8 mouse cellular contexts compared by ENCODE assay signal in the genomic region with DNA sequence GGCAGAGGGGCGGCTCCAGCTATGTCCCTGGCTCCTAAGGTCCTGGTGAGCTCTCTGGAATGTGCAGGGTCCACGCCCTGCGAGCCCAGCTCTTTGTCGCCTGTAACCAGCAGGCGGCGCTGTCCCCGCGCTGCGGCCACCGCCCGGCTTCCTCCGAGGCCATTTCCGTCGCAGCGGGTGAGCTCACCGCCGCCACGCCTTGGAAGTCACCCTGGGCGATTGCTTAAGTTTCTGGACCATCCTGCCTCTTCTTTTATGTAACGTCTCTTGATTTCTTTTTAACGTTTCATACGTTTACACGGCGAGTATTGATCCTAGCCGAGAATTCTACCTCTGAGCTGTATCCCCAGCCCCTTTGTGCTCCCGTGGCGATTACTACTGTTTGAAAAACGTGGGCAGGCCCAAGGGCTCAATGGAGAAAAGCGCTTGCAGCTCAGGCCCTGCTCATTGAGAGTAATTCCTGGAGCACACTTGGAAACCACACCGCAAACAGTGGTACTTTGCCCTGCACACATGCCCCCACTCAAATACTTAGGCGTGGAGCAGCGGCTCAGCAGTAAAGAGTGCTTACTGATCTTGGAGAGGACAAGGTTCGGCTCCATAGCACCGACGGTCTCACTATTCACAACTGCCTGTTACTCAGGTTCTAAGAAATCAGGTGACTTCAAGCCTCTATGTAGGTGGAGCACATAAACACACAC. TPM values are rescaled to one million over a fixed set of nuclear protein-coding genes. Genes with fewer than 3 reads are reported as not detected.
DNase-seq lines count a peak whose midpoint lies in the region; ATAC-seq lines count a peak whose summit lies in the region.

No protein-coding gene starts in this region.

- peak overlapping the region; percentile 59 for H3K4me2 ChIP-seq in embryonic facial prominence, embryonic 14.5 days (ENCODE audit: low read depth, low read length)
- H3K4me2 ChIP-seq in limb, embryonic 13.5 days (replicated peaks) = peak overlapping the region; percentile 75
- H3K4me2 ChIP-seq in midbrain, embryonic 15.5 days = peak overlapping the region; percentile 72

- ATAC-seq in embryonic facial prominence, embryonic 14.5 days (ENCODE audit: low read depth) = peak; percentile 90
- peak; percentile 88 for ATAC-seq in limb, embryonic 13.5 days (ENCODE audit: low FRiP score, low read depth)
- ATAC-seq in midbrain, embryonic 15.5 days (replicated peaks) = peak; percentile 83

- peaks cover 26% of the 10 kb centered on the region for H3K4me1 ChIP-seq in embryonic facial prominence, embryonic 14.5 days (ENCODE audit: control insufficient read depth, insufficient read depth, low read length)
- peaks cover 38% of the 10 kb centered on the region for H3K4me1 ChIP-seq in limb, embryonic 13.5 days
- H3K4me1 ChIP-seq in midbrain, embryonic 15.5 days = peaks cover 56% of the 10 kb centered on the region

- no peaks in the 10 kb centered on the region for H3K9me3 ChIP-seq in embryonic facial prominence, embryonic 14.5 days (ENCODE audit: control insufficient read depth, low read length)
- no peaks in the 10 kb centered on the region for H3K9me3 ChIP-seq in limb, embryonic 13.5 days
- H3K9me3 ChIP-seq in midbrain, embryonic 15.5 days = no peaks in the 10 kb centered on the region

- peak; percentile 94 for DNase-seq in 416B (ENCODE audit: low read depth)
- DNase-seq in adrenal gland, postnatal 4 days (ENCODE audit: low spot score in 2 of 2) = peak; percentile 89 to 92
- DNase-seq in embryonic facial prominence, embryonic 14.5 days (ENCODE audit: low spot score) = peak; percentile 94
- peak; percentile 95 to 96 for DNase-seq in heart, adult 9 months (ENCODE audit: low spot score in 2 of 2)
- peak; percentile 95 for DNase-seq in kidney, adult 9 months
- peak; percentile 83 to 93 for DNase-seq in spleen, adult 18-20 months

- peak overlapping the region; percentile 63 for H3K9ac ChIP-seq in embryonic facial prominence, embryonic 14.5 days (ENCODE audit: low read depth, low read length)
- peak overlapping the region; percentile 70 for H3K9ac ChIP-seq in limb, embryonic 13.5 days
- peak overlapping the region; percentile 59 for H3K9ac ChIP-seq in midbrain, embryonic 15.5 days

- peak overlapping the region; percentile 88 for H3K27ac ChIP-seq in embryonic facial prominence, embryonic 14.5 days (replicated peaks; ENCODE audit: low read depth, low read length)
- H3K27ac ChIP-seq in limb, embryonic 13.5 days = peak overlapping the region; percentile 86
- peak overlapping the region; percentile 96 for H3K27ac ChIP-seq in midbrain, embryonic 15.5 days

- no peaks in the 10 kb centered on the region for H3K27me3 ChIP-seq in embryonic facial prominence, embryonic 14.5 days (replicated peaks; ENCODE audit: control insufficient read depth, insufficient read depth, low read length)
- H3K27me3 ChIP-seq in limb, embryonic 13.5 days = no peaks in the 10 kb centered on the region
- H3K27me3 ChIP-seq in midbrain, embryonic 15.5 days (replicated peaks) = no peaks in the 10 kb centered on the region

- peak overlapping the region; percentile 37 for H3K4me3 ChIP-seq in embryonic facial prominence, embryonic 14.5 days (ENCODE audit: low read depth, low read length)
- peak overlapping the region; percentile 47 for H3K4me3 ChIP-seq in limb, embryonic 13.5 days
- H3K4me3 ChIP-seq in midbrain, embryonic 15.5 days = peak overlapping the region; percentile 37

- no peaks in the 10 kb centered on the region for H3K36me3 ChIP-seq in embryonic facial prominence, embryonic 14.5 days (ENCODE audit: control insufficient read depth, insufficient read depth, low read length)
- no peaks in the 10 kb centered on the region for H3K36me3 ChIP-seq in limb, embryonic 13.5 days
- no peaks in the 10 kb centered on the region for H3K36me3 ChIP-seq in midbrain, embryonic 15.5 days (replicated peaks)

- 5% methylated on average over 35 of the region's 35 CpGs for WGBS in embryonic facial prominence, embryonic 14.5 days
- 5% methylated on average over 35 of the region's 35 CpGs for WGBS in limb, embryonic 13.5 days
- WGBS in midbrain, embryonic 15.5 days = 1% methylated on average over 35 of the region's 35 CpGs

RNA-seq across cellular contexts. Expression of a gene that starts 36.4 kb away (rescaled TPM):
- total RNA-seq in adrenal gland, postnatal 4 days (2021) = 100 to 1,000 TPM; 200 to 217 TPM
- polyA plus RNA-seq in embryonic facial prominence, embryonic 14.5 days (2014; fragmentation: Nextera tagmentation; extraction: Ambion mirVana) = 133 and 149 TPM in 2 replicates
- 143 and 149 TPM in 2 replicates for polyA plus RNA-seq in limb, embryonic 13.5 days (2015; fragmentation: Nextera tagmentation; extraction: Ambion mirVana)
- 16.4 and 20.5 TPM in 2 replicates for polyA plus RNA-seq in midbrain, embryonic 15.5 days (2015; fragmentation: Nextera tagmentation; extraction: Ambion mirVana)

RNA-seq across cellular contexts. Expression of a gene that starts 39.7 kb away (rescaled TPM):
- 100 to 1,000 TPM; 323 to 446 TPM for total RNA-seq in adrenal gland, postnatal 4 days (2021)
- 1,836 and 1,958 TPM in 2 replicates for polyA plus RNA-seq in embryonic facial prominence, embryonic 14.5 days (2014; fragmentation: Nextera tagmentation; extraction: Ambion mirVana)
- polyA plus RNA-seq in limb, embryonic 13.5 days (2015; fragmentation: Nextera tagmentation; extraction: Ambion mirVana) = 1,398 and 1,426 TPM in 2 replicates
- polyA plus RNA-seq in midbrain, embryonic 15.5 days (2015; fragmentation: Nextera tagmentation; extraction: Ambion mirVana) = 17,671 and 17,732 TPM in 2 replicates

RNA-seq across cellular contexts. Expression of a gene that starts 39.9 kb away (rescaled TPM):
- not detected for total RNA-seq in adrenal gland, postnatal 4 days (2021)
- not detected in 2 replicates for polyA plus RNA-seq in embryonic facial prominence, embryonic 14.5 days (2014; fragmentation: Nextera tagmentation; extraction: Ambion mirVana)
- polyA plus RNA-seq in limb, embryonic 13.5 days (2015; fragmentation: Nextera tagmentation; extraction: Ambion mirVana) = not detected in 2 replicates
- not detected in 2 replicates for polyA plus RNA-seq in midbrain, embryonic 15.5 days (2015; fragmentation: Nextera tagmentation; extraction: Ambion mirVana)

RNA-seq across cellular contexts. Expression of a gene that starts 58.9 kb away (rescaled TPM):
- 100 to 1,000 TPM; 512 to 526 TPM for total RNA-seq in adrenal gland, postnatal 4 days (2021)
- 1,523 and 1,643 TPM in 2 replicates for polyA plus RNA-seq in embryonic facial prominence, embryonic 14.5 days (2014; fragmentation: Nextera tagmentation; extraction: Ambion mirVana)
- polyA plus RNA-seq in limb, embryonic 13.5 days (2015; fragmentation: Nextera tagmentation; extraction: Ambion mirVana) = 1,632 and 1,683 TPM in 2 replicates
- polyA plus RNA-seq in midbrain, embryonic 15.5 days (2015; fragmentation: Nextera tagmentation; extraction: Ambion mirVana) = 1,136 and 1,188 TPM in 2 replicates

Comparison
In these comparisons a context has a peak if more than half of its experiments do, and no peak if none do; other contexts are left out.
1. Peak in every context shown above with its lines: DNase-seq, ATAC-seq, H3K4me3 ChIP-seq and H3K27ac ChIP-seq.